Mouse (Mus musculus) adrenal gland, adult (tissue): Measurements from ENCODE around the gene Fut11.

Source experiments
- DNase-seq, 2 experiments: peaks; one replicate each; pipeline ENCODE4 v3.0.0; 2022 to 2023; ENCODE audit warnings: low spot score in 1 of 2; ENCODE audit not compliant: inconsistent age in 2 of 2

The Fut11 gene

GRCm38 (mm10) chr14:20713832-20714231, 19.1 kb downstream of the Fut11 start:
- DNase-seq: no peak

GRCm38 (mm10) chr14:20718443-20718842, 23.7 kb downstream of the Fut11 start:
- no peak for DNase-seq

GRCm38 (mm10) chr14:20719767-20720166, 25.0 kb downstream of the Fut11 start:
- DNase-seq: no peak

GRCm38 (mm10) chr14:20721371-20721770, 26.6 kb downstream of the Fut11 start:
- DNase-seq: no peak

- no peak for DNase-seq
Observed at GRCm38 (mm10) chr14:20723006-20723405, 28.2 kb downstream of the Fut11 start.

- DNase-seq: peak; percentile 63 to 88
Observed at GRCm38 (mm10) chr14:20724043-20724442, 29.3 kb downstream of the Fut11 start.

GRCm38 (mm10) chr14:20725660-20726339, 31.0 kb downstream of the Fut11 start:
- DNase-seq: no peak

GRCm38 (mm10) chr14:20729871-20730270, 35.1 kb downstream of the Fut11 start:
- peak in 1 of 2 experiments; percentile 58 for DNase-seq

GRCm38 (mm10) chr14:20730853-20731602, 36.3 kb downstream of the Fut11 start:
- no peak for DNase-seq

- peak in 1 of 2 experiments; percentile 78 for DNase-seq
Observed at GRCm38 (mm10) chr14:20733041-20733951, 38.5 kb downstream of the Fut11 start.

GRCm38 (mm10) chr14:20733952-20734774, 39.4 kb downstream of the Fut11 start, which contains the start of gene Ndst2:
TSS of gene Ndst2 (minus strand) at chr14:20734562.
- DNase-seq: peak; percentile 92 to 97

GRCm38 (mm10) chr14:20735052-20735451, 40.3 kb downstream of the Fut11 start:
- DNase-seq: no peak

GRCm38 (mm10) chr14:20735892-20736390, 41.2 kb downstream of the Fut11 start:
- no peak for DNase-seq

- DNase-seq: peak; percentile 63 to 79
Observed at GRCm38 (mm10) chr14:20737306-20737705, 42.5 kb downstream of the Fut11 start.

GRCm38 (mm10) chr14:20738511-20738910, 43.7 kb downstream of the Fut11 start:
- no peak for DNase-seq

GRCm38 (mm10) chr14:20741301-20741700, 46.5 kb downstream of the Fut11 start:
- DNase-seq: no peak

GRCm38 (mm10) chr14:20743614-20744013, 48.8 kb downstream of the Fut11 start:
- DNase-seq: no peak

GRCm38 (mm10) chr14:20746935-20747334, 52.2 kb downstream of the Fut11 start:
- DNase-seq: no peak

- DNase-seq: no peak
Observed at GRCm38 (mm10) chr14:20748388-20748787, 53.6 kb downstream of the Fut11 start.

GRCm38 (mm10) chr14:20749494-20750051, 54.8 kb downstream of the Fut11 start:
- no peak for DNase-seq
